Mouse (Mus musculus) ES-E14 (cell line): ENCODE data around the gene Hfe2.

Experiments used
- CHD2 ChIP-seq: IDR thresholded peaks from 2 replicates; pipeline ENCODE4 v1.6.1; 2014; ENCODE audit warnings: mild to moderate bottlenecking, low read depth, low read length, inconsistent platforms
- HCFC1 ChIP-seq: IDR thresholded peaks from 2 replicates; pipeline ENCODE4 v1.6.1; 2012; ENCODE audit warnings: low read length, inconsistent platforms, borderline replicate concordance; ENCODE audit not compliant: insufficient read depth
- MAFK ChIP-seq: IDR thresholded peaks from 2 replicates; pipeline ENCODE4 v1.6.1; 2014; ENCODE audit warnings: mild to moderate bottlenecking, low read depth, low read length, inconsistent platforms; ENCODE audit not compliant: insufficient read depth

GRCm38 (mm10) chr3:96555041-96555596 is 30.1 kb downstream of the Hfe2 start:
- TF ChIP-seq HCFC1: no peak
- no peak for TF ChIP-seq MAFK
- TF ChIP-seq CHD2: no peak
